Mouse (Mus musculus) spleen, postnatal 14 days (tissue): ENCODE measurements around the gene Gm17654.
A peak's percentile ranks its signal among the peaks of the same experiment; 100 is the strongest.
"Not testable (repeated sequence)": the region's sequence is repeated elsewhere in the genome, so short reads cannot be mapped to it uniquely, and the experiment has no call there.

Source experiments
- DNase-seq, 2 experiments: peaks; one replicate each; pipeline ENCODE4 v3.0.0; 2021 to 2022; ENCODE audit warnings: low spot score in 2 of 2

The Gm17654 gene

DNA sequence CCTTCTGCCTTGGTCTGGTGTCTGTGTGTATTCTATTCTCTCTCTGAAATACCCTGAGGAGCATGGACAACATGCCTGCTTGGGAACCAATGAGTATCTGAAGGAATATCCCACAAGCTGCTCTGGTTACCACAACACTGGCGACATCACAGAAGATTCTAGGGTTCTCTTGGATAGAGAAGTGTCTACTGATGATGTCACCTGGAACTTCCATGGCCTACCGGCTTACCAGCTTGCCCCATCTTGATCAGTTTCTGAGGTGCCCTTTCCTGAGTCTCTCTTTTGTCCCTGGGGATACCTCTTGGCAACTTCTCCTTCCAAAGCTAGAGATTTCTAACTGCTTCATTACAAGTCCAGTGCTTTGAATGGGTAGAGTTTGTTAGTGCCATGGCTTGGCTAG lies at the start of gene Gm17654:
TSS of gene Gm17654 (minus strand) at position 101 of the 400 bp plus-strand sequence.
- not testable (repeated sequence) for DNase-seq

DNA sequence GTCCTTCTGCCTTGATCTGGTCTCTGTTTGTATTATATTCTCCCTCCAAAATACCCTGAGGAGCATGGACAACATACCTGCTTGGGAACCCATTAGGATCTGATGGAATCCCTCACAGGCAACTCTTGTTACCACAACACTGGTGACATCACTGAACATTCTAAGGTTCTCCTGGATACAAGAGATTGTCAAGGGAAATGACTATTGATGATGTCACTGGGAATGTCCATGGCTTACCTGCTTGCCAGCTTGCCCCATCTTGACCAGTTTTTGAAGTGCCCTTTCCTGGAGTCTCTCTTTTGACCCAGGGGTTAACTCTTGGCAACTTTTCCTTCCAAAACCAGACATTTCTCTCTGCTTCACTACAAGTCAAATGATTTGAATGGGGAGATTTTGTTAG lies 29.0 kb upstream of the Gm17654 start, which contains the start of gene Gm10375:
TSS of gene Gm10375 (minus strand) at position 101 of the 400 bp plus-strand sequence.
- DNase-seq, result not testable (repeated sequence)

DNA sequence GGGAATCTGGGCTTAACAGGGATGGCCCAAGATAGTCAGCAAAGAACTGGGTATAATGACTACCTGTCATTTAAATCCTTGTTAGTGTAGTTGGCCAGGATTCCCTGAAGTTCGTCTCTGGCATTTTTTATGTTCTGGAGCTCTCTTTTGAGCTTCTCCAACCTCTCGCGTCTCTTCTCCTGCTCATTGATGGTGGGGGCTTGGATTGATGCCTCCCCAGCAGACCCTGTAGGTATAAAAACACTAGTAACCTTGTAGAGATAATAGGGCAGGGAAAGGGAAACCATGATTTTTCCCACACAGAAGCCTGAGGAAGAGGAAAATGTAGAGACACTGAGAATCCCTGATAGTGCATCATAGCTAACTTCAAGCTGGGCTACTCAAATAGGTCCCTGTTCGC lies 977 bp downstream of the Gm17654 start:
- DNase-seq, result not testable (repeated sequence)

DNA sequence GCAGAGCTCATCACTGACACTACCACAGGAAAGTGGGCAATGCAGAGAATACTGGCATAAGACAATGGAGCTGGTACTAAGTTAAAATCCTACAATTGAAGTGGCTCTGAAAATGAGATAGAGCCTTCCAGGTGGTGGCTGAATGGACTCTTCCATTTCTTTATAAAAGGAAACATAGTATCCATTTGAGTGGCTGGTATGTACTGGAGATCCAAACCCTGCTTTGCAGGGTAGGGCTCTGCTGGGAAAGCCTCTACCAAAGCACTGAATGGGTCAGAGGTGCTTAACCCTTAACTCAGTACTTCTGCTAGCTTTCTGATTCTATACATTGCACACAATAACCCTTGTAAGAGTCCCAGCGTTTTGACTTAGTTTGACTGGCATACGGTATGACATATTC lies 26.7 kb downstream of the Gm17654 start:
- DNase-seq, result not testable (repeated sequence)

DNA sequence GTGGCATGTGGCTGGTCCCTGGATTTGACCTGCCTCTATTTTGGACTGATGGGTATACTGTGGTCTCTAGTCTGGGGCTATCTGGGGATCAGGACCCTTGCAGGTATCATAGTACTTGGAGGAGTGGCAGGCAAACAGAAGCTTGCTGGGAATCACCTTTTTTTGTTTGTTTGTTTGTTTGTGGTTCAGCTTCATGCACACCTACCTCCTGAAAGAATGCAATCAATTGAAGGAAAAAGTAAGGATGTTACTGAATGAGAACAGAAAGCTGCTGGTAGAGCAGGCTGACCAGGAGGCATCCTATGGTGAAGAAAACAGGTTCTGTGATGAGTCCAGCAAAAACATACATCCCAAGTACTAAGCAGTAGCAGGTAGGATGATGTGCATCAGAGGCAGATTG lies 32.7 kb downstream of the Gm17654 start:
- DNase-seq, result not testable (repeated sequence)

DNA sequence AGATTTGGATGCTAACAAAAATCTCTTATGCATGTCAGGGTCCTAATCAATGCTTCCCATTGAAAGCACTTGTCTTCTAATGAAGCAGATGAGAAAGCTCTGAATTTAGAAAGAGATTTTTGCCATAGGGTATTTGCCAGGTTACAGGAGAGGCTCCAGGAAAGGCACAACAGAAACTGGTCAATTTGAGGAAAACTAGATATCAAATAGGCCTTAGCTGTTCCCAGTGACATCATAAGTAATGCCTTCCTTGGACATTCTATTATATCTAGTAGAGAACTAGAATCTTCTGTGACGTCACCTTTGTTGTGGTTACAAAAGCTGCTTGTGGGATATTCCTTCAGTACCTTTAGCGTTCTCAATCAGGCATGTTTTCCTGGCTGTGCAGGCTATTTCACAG lies 35.7 kb downstream of the Gm17654 start, which contains the start of gene Gm5799:
TSS of gene Gm5799 (plus strand) at position 301 of the 400 bp plus-strand sequence.
- not testable (repeated sequence) for DNase-seq

DNA sequence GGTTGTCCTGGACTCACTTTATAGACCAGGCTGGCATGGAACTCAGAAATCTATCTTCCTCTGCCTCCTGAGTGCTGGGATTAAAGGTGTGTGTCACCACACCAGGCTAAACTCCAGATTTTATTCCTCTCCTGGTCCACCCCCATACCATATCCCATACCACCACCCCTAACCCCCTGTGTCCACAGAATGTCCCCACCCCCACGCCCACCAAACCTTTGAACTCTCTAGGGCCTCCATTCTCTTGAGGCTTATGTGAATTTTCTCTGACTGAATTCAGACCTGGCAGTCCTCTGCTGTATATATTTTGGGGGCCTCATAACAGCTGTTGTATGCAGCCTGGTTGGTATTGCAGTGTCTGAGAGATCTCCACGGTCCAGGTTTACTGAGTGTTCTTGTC lies 40.8 kb downstream of the Gm17654 start:
- peak in 1 of 2 experiments; percentile 1 for DNase-seq

DNA sequence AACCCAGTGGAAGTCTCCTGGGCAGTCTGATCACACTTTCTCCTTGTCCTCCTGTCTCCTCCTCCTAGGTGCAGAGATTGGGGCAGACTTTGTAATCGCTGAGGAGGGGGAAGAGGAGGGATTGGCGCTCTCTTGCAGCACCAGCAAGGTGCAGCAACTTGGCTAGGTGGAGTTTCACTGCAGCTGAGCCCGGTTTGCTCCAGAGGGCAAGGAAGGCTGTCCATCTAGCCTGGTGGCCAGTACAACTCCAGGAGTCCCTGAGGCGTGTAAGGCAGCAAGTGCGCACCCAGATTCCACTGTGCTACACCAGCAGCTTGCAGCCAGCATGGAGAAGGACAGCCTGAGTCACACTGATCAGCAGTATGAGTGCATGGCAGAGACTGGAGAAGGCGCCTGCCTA lies 46.6 kb downstream of the Gm17654 start:
- DNase-seq, result peak; percentile 14 to 21

DNA sequence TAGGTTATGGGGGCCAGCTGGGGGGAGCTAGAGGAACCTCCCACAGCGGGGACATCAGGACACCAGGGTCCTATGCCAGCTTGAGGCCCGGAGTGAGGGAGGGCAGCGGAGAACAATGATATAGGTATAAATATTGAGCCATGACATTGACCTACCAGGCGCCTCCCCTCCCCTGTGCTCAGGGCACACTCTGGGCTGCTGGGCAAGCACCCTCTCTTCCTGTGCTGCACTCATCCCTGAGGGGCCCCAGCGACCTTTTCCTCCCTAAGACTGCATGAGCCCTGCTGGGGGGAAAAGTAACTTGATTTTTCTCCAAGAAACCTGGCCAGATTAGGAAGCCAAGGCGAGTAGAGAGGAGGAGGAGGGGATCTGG lies 46.9 kb downstream of the Gm17654 start:
- DNase-seq, result not testable (repeated sequence)

DNA sequence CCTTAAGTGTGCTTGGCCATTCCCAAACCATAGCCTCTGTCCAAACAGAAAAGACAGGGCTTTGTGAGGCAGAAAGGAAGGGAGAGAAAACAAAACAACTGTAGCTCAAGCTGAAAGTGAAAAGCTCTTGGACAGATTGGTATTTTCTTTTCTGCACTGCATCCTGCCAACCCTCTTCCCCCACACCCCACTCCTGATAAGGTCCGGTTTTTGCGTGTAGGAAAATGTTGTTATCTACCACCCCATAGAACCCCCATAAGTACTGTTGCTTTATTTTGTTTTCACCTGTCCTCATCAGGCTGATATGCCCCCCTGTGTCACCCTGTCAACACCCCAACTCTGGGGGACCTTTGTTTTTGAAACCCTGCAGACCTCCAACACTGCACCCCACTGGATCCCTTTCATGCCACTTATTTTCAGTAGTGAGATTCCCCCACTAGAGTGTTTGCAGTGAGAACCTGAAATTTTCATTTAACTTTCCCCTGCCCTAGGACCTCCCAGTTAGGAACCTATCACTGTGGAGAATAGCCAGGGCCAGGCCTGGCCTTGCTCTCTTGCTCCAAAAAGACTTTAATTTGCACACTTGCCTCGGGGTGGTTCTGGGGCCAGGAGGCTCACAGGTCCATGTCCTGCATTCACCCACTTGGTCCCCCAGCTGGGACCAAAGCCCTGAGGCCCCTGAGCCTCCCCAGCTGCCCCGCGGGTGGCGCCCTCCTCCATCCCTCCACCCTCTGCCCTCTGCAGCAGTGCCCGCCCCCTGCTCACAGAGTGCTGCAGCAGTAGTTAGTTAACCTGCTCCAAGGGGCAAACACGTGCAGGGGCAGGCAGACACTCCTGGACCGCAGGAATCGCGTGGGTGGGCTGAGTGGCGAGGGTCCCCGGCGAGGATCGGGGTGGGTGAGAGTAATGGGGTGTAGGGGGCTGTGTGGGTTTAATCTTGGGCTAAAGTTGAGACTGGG lies 47.6 kb downstream of the Gm17654 start:
- not testable (repeated sequence) for DNase-seq
